Mouse (Mus musculus) adrenal gland, adult 18-20 months (tissue): ENCODE measurements at regions not wholly inside any gene's neighbourhood (a gene's known extent, or its start where the extent isn't known, plus 50 kb on each side); places are given as distances from the start of the nearest gene placed in this dataset.

Experiments used
- DNase-seq, 2 experiments: peaks; one replicate each; pipeline ENCODE4 v3.0.0; 2021 to 2022; ENCODE audit warnings: low spot score in 2 of 2

GRCm38 (mm10) chr17:80891656-80892055 lies 52.8 kb upstream of the Tmem178 start:
- peak; percentile 38 to 70 for DNase-seq

GRCm38 (mm10) chr17:80889095-80889494 lies 55.3 kb upstream of the Tmem178 start:
- DNase-seq: no peak

- DNase-seq: no peak
Measured at GRCm38 (mm10) chr17:80887749-80888119, 56.7 kb upstream of the Tmem178 start.

- no peak for DNase-seq
Measured at GRCm38 (mm10) chr17:80887021-80887748, 57.2 kb upstream of the Tmem178 start.

DNA sequence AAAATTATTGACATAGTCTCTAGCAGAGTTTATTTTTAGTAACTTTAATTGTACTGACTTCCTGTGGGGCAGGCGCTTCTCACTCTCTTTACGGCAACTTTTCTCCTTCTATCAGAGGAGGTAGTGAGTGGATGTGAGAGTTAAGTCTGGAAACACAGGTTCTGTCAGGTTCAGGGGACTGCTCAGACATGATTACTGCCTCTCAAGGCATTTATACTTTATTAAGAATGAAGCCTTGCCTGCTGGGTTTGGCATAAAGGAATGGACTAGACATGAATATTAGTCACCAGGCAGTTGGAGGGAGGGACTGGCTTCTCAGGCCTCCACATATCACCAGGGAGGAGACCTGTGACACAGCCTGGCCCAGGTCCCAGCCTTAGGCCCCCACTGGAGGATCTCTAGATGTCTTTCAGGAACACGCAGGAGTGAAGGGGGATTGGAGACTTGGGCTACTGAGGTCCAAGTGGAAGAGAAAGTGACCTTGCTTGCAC lies 58.2 kb upstream of the Tmem178 start:
- no peak for DNase-seq

GRCm38 (mm10) chr17:80885706-80886105 lies 58.7 kb upstream of the Tmem178 start:
- no peak for DNase-seq

DNA sequence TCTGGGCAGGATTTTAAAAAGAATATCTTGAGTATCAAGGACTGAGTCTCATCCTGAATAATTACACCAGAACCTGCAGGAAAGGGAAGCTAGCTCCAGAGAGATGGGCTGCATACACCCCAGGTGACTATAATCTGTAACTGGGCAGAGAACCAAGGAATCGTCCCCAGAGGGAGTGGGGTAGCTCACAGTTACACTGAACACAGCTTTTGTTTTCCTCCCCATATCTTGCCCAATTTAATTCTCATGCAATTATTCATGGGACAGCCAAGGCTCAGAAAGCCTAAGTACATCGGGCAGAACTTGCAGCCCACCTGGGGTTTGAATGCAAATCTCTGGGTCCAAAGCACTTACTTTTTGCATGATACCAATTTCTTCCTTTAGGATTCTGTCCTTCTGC lies 59.5 kb upstream of the Tmem178 start:
- DNase-seq: no peak

DNA sequence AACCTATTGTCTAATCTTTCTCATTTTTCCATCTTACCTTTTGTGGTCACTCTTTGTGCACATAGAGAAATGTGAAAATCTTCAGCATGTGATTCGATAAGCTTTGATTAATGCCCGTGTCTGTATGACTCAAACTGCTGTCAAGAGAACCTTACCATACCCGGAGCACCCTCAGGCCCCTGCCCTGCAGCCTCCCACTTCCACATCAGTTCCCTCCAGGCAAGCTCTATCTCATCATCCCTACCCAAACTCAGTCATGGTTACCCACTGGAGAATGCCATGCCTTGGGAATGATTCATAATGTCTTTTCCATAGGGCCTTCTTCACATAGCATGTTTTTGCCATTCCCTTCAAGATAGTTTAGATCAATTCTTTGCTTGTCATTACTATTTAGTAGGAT lies 62.0 kb upstream of the Tmem178 start:
- no peak for DNase-seq

GRCm38 (mm10) chr17:80880325-80880724 lies 64.1 kb upstream of the Tmem178 start:
- no peak for DNase-seq

DNA sequence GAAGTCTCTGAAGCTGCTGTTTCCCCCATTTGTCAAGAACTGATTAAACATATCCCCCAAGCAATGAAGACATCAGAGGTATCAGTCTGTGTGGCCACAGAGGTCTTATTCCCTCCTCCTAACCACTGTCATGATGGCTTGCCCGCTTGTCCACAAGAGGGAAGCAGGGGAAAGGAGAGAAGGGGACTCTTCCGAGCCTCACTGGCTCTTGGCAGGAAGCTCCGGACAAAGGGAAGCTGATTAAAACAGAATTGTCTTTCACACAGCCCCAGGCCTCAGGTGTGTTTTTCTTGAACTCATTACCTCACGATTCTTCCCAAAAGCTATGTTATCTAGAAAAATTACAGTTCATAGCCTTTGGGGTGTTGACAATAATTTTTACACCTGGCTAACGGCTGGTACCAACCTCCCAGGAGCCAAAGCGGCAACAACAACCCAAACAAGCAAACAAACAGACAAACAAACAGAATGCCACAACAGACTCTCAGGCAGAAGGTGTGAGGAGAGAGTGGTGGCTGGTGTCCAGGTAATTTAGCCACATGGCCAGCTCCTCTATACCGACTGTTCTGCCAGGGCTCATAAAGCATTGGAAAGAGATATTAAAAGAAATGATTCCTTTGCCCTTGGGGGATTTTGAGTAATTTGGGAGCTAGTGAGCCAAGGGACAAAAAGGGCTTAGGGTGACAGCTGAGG lies 68.9 kb upstream of the Tmem178 start:
- peak in 1 of 2 experiments; percentile 15 for DNase-seq

DNA sequence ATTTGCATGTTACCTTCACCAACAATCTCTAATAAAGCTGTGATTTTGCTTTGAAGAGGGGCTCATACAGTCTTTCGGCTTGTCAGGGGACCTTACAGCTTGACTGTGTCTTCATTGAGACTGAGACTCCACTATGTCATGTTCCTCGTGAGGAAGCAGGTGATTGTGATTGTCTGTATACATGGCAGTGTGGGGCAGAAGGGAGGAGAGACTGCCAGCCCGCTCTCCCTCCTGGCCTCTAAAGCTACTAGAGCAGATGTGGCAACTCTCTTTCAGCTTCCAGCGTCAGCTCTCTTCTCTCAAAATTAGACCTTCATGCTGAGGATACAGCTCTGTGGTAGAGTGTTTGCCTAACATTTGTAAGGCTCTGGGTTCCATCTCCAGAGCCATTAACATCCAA lies 73.5 kb upstream of the Tmem178 start:
- DNase-seq: no peak

- no peak for DNase-seq
Measured at GRCm38 (mm10) chr17:80862338-80862737, 82.1 kb upstream of the Tmem178 start.

GRCm38 (mm10) chr17:80846996-80847810 lies 97.2 kb upstream of the Tmem178 start:
- DNase-seq: no peak

DNA sequence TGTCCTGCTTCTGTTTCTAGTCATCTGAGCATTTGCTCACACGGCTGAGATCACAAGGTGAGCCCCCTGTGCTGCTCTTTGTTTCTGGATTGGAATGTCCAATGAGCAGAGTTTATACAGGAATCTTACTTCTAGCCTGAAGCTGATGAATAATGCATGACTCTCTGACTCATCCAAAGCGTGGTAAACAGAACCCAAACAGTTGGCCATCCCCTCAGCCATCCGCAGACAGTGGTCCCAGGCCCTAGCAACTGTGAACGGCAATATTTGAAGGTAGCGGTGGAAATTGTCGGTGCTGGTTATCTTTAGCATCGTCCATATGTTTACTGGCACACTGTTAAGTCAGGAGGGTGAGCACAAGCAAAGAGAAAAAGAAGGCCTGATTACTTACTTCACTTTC lies 99.1 kb upstream of the Tmem178 start:
- DNase-seq: no peak

- no peak for DNase-seq
Measured at GRCm38 (mm10) chr17:80841903-80842302, 102.5 kb upstream of the Tmem178 start.

GRCm38 (mm10) chr17:80840896-80841295 lies 103.5 kb upstream of the Tmem178 start:
- no peak for DNase-seq

DNA sequence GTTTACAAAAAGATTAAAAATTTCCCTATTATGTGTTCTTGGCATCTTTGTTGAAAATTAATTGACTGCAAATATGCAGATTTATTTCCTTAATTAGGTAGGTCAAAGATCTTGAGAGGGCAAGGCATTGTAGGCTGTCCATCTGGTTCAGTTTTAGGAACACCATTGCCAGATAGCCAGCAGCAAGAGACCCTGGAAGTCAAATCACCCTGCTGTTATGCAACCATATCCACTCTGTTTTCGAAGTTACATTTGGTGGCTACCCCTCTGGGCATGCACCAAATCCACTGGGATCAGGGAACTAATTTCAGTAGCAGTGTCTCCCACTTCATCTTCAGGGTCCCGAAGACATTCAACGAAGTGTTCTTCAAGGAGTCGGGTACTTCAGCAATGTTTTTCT lies 104.0 kb upstream of the Tmem178 start:
- no peak for DNase-seq

DNA sequence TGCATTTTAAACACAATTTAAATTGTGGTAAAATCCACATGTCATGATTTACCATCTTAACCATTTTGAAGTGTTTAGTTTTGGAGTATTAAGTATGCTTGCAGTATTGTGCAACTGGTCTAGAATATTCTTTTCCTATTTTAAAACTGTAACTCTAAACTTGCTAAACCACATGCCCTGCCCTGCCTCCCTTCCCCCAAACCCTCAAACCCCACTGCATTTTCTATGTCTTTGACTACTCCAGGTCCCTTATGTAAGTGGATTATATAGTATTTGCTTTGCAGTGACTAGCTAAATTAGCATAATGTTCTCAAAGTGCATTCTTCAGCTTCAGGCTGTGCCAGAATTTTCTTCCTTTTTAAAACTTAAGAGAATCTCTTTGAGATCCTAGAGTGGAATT lies 106.4 kb upstream of the Map4k3 start:
- no peak for DNase-seq

DNA sequence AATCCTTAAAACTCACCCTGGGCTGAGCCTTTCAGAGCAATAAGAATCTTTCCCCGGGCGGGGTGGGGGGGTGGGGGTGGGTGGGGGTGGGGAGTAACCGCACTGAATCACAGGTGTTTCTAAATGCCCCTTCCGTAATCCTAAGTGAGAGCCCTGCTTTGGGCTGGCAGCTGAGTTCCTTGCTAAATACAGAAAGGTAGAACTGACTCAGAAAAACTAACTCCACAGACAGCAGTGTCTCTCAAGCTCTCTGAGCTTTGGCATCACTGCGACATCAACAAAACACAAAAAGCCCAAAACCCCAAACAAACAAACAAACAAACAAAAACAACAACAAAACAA lies 105.9 kb upstream of the Map4k3 start:
- no peak for DNase-seq

- no peak for DNase-seq
Measured at GRCm38 (mm10) chr17:80833355-80834175, 105.3 kb upstream of the Map4k3 start.

- no peak for DNase-seq
Measured at GRCm38 (mm10) chr17:80831686-80832085, 103.4 kb upstream of the Map4k3 start.
